Mouse (Mus musculus) right cerebral cortex, postnatal 36 days (tissue): ENCODE measurements at regions not wholly inside any gene's neighbourhood (a gene's known extent, or its start where the extent isn't known, plus 50 kb on each side); places are given as distances from the start of the nearest gene placed in this dataset.
"Not testable (repeated sequence)": the region's sequence is repeated elsewhere in the genome, so short reads cannot be mapped to it uniquely, and the experiment has no call there.

Experiments used
- DNase-seq, 2 experiments: peaks; one replicate each; pipeline ENCODE4 v3.0.0; 2022; ENCODE audit warnings: low spot score in 2 of 2, mixed read lengths in 1 of 2

- no peak for DNase-seq
These were observed 574.5 kb downstream of the Dcdc2c start for GRCm38 (mm10) chr12:27977548-27978256.

DNA sequence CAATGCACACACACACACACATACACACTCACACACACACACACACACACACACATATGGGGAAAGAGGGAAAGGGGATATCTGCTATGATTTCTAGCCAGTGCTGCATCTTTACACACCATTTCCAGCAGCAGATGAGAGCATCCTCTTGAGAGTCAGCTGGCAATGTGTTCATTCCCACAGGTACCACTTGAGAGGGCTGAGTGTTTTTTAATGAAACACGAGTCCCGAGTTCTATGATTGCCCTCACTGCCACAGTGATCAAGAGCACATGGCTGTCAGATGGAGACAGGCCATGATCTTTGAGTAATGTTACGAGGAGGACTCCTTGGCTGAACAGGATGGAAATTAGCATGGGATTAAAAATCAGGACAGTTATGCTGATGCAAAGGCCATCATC, 589.3 kb downstream of the Dcdc2c start:
- no peak for DNase-seq

DNA sequence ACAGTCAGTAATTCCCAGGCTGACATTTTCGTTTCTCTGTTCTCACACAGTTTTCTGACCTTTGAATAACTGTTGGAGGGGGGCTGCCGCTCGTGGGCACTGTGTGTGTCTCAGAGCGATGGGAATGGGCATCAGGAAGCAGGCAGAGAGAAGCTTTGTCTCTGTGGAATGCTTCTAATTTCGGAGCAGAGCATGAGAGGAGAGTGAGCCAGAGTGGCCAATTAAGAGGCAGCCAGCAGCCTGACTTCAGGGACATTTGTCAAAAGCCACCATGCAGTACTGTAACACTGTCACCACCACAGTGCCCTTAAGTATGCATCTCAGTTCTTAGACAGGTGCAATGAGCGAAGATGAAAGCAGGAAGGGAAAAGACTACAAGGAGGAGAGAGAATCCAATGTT, 592.1 kb downstream of the Dcdc2c start:
- no peak for DNase-seq

- DNase-seq = no peak
These were observed 604.6 kb downstream of the Dcdc2c start for GRCm38 (mm10) chr12:27947646-27948045.

DNA sequence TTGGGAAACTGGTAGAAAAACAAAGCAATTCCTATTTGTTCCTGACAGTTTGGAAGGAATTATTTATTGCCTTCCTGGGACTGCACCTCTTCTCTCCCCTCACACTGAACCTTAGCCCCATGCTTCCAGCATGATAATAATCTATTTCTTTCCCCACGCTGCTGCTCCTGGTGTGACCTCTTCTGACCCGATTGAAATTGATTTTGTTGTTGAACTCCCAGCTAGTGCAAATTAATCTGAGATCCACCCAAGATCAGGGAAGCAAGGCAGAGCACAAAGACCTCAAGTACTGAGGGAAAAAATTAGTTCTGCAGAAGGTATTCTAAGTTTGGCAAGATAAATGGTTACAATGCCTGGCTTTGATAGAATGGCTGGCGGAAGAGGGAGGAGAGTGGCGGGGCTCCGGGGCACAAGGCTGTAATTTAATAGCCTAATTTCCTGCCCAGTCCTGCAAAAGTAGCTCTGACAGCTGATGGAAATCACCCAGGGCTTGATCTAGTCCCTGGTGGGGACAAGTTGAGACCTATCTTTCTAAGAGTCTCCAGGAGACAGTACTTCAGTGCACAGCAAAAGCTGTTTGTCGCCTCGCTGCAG, 604.6 kb upstream of the Sox11 start:
- no peak for DNase-seq

DNA sequence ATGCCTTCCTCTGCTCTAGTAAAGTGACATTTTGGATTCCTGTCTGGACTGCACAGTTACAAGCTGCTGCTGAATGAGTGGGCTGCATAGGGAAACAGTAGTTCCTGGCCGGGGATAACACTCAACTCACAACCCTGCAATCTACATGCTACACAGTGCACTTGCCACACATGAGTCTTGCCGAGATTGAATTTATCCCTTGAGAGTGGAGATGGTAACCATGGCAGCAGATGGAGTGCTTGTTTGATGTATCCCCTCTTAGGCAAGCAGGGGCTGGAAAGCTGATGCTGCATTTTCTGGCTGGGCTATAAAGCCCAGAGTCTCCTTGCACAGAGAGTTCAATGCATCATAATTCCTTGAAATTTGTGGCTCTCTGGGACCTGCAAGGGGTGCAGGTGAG, 603.0 kb upstream of the Sox11 start:
- DNase-seq = no peak

DNA sequence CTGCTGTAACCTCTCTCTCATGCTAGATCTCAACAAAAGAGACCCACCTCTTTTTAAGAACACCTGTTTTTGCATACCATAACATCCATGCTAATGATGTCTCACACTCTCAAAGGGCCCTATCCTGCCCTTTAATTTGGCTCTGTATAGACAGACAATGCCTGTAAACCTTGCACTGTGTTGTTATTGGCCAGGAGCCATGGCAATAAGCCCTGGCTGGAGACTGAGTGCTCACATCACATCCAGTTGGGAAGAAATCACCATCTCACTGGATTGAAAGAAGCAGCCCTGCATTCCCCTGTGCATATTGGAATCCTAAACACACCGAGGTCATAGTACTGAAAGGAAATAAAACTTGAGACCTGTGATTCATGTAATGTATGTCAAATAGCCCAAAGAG, 598.7 kb upstream of the Sox11 start:
- DNase-seq = no peak

- DNase-seq = peak; percentile 20 to 31
These were observed 590.2 kb upstream of the Sox11 start for GRCm38 (mm10) chr12:27932382-27933140.

DNA sequence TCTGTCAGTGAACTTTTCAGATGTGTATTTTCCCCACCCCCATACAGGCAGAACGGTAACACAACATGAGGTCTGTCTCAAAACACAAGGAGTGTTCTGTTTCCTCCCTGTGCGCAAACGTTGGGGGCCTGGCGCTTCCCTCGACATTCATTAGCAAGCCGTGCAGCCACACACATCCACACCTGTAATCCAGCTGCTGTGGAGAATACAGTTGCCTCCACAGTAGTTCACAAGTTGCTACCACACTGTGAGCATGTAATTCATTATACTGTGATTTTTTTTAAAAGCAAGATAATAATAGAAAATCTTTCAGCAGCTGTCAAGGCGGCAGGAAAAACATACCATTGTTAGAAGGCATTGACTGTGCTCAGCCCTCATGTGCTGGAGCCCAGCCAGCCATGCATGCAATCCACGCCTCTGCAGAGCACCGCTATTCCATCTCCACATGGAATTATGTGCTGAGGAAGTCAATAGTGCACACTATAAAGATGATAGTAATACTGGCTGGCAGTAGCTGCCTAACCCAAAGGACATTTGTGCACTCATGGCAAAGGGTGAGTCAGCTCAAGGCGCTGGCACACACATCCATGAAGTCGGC, 586.1 kb upstream of the Sox11 start:
- DNase-seq = no peak

- no peak for DNase-seq
These were observed 584.4 kb upstream of the Sox11 start for GRCm38 (mm10) chr12:27926730-27927129.

DNA sequence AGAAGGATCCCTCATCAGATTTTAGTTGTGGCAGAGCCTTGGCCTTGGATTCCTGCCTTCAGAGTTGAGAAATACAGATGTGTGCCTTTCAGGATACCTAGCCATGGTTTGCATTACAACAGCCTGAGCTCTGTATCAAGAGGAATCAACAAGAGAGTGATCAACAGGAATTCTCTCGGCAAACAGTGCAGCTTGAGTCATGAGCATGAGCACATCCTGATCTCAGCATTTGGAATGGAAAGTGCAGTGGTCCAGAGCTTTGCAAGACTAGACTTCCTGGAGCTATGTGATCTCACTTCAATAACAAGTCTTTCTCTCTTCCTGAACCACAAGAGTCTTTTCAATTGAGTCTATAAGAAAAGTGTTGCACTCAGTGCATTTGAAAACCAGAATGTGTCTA, 578.2 kb upstream of the Sox11 start:
- DNase-seq = no peak

GRCm38 (mm10) chr12:27916401-27916920, 574.1 kb upstream of the Sox11 start:
- no peak for DNase-seq

GRCm38 (mm10) chr12:27909417-27910100, 567.2 kb upstream of the Sox11 start:
- DNase-seq = no peak

GRCm38 (mm10) chr12:27896682-27897081, 554.3 kb upstream of the Sox11 start:
- DNase-seq = not testable (repeated sequence)

- no peak for DNase-seq
These were observed 539.3 kb upstream of the Sox11 start for GRCm38 (mm10) chr12:27881720-27882119.

GRCm38 (mm10) chr12:27866421-27866820, 524.0 kb upstream of the Sox11 start:
- DNase-seq = no peak

GRCm38 (mm10) chr12:27849537-27849936, 507.2 kb upstream of the Sox11 start:
- no peak for DNase-seq

- no peak for DNase-seq
These were observed 506.7 kb upstream of the Sox11 start for GRCm38 (mm10) chr12:27849099-27849498.

DNA sequence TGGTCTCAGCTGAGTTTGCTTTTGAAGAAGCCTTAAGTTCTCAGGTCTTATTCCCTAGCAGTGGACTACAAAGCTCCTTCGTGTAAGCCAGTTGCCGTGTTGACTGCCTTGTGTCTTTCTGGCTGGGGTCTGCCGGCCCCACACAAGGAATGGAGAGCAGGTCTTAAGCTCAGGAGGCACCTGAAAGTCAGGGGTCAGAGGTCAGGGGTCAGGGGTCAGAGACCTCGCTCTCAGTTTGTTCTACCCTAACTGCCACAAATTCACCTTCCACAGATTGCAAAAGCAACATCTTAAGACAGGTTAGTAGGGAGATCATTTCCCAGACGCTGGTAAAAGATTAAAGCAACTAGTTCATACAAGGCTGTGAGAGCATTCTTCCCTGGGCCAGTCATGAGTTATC, 505.8 kb upstream of the Sox11 start:
- DNase-seq = no peak

DNA sequence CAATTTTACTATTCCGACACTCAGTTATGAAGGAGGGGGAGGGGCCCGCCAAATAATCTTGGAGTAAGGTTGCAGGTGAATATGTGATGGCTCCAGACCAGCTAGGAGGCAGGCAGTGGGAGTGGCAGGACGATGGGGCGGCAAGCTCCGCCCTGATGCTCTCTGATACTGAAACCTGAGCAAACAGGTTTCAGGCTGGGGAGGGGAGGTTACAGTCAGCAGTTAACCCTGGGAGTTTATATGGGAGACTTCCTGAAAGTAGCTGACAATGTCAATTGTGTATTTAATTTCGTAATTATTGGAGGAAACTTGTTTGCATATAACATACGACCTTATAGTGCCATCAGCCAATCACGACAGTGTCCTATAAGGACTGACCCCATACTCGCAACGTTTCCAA, 505.0 kb upstream of the Sox11 start:
- DNase-seq = no peak

- no peak for DNase-seq
These were observed 502.6 kb upstream of the Sox11 start for GRCm38 (mm10) chr12:27844958-27845357.

DNA sequence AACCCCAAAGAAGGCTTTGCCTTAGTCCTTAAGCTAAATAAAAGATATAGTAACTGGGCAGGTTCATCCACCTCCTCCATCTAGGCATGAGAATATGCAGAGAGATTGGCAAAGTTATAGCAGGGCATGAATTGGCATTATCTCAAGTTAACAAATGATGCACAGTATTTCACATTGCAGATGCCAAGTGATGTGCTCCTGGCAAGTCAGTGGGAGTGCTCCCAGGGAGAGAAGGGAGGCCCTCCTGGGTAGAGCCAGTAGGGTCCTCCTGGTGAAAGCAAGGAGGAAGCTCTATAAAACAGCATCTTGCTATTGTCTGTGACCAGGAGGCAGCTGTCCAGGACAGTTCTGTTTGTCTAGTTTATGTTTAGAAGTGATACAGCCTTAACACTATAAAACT, 496.6 kb upstream of the Sox11 start:
- DNase-seq = no peak
